Mouse (Mus musculus) cerebellum, adult 8-10 months (tissue): ENCODE results near the gene Slfn9.
"Not testable (repeated sequence)": the region's sequence is repeated elsewhere in the genome, so short reads cannot be mapped to it uniquely, and the experiment has no call there.

Source experiments
- DNase-seq: peaks from one replicate; pipeline ENCODE4 v3.0.0; 2022

The Slfn9 gene

GRCm38 (mm10) chr11:82991469-82992166 is at the start of gene Slfn9:
Gene Slfn9, minus strand, starts transcription at chr11:82991830.
- DNase-seq, result peak; percentile 11

- no peak for DNase-seq
Measured at GRCm38 (mm10) chr11:83041000-83041399, 49.4 kb upstream of the Slfn9 start.

- DNase-seq, result no peak
Measured at GRCm38 (mm10) chr11:83040325-83040724, 48.7 kb upstream of the Slfn9 start.

- no peak for DNase-seq
Measured at GRCm38 (mm10) chr11:83039796-83040195, 48.2 kb upstream of the Slfn9 start.

- DNase-seq, result no peak
Measured at GRCm38 (mm10) chr11:83039156-83039555, 47.5 kb upstream of the Slfn9 start.

GRCm38 (mm10) chr11:83038686-83039085 is 47.1 kb upstream of the Slfn9 start:
- not testable (repeated sequence) for DNase-seq

GRCm38 (mm10) chr11:83020621-83021020 is 29.0 kb upstream of the Slfn9 start, which contains the start of gene Slfn8:
Gene Slfn8, minus strand, starts transcription at chr11:83020810.
- DNase-seq, result no peak

- not testable (repeated sequence) for DNase-seq
Measured at GRCm38 (mm10) chr11:83019561-83020519, 28.2 kb upstream of the Slfn9 start.

- no peak for DNase-seq
Measured at GRCm38 (mm10) chr11:83016093-83016492, 24.5 kb upstream of the Slfn9 start.

- no peak for DNase-seq
Measured at GRCm38 (mm10) chr11:83013356-83013755, 21.7 kb upstream of the Slfn9 start.

- DNase-seq, result not testable (repeated sequence)
Measured at GRCm38 (mm10) chr11:82990612-82991385, 831 bp downstream of the Slfn9 start.

GRCm38 (mm10) chr11:82989357-82989756 is 2.3 kb downstream of the Slfn9 start:
- no peak for DNase-seq

- no peak for DNase-seq
Measured at GRCm38 (mm10) chr11:82987621-82988020, 4.0 kb downstream of the Slfn9 start.

GRCm38 (mm10) chr11:82983193-82983592 is 8.4 kb downstream of the Slfn9 start:
- DNase-seq, result no peak

- not testable (repeated sequence) for DNase-seq
Measured at GRCm38 (mm10) chr11:82982409-82982808, 9.2 kb downstream of the Slfn9 start.

- no peak for DNase-seq
Measured at GRCm38 (mm10) chr11:82973916-82974315, 17.7 kb downstream of the Slfn9 start.

- no peak for DNase-seq
Measured at GRCm38 (mm10) chr11:82971590-82971974, 20.0 kb downstream of the Slfn9 start.

GRCm38 (mm10) chr11:82970712-82971589 is 20.7 kb downstream of the Slfn9 start:
- DNase-seq, result peak; percentile 28

- no peak for DNase-seq
Measured at GRCm38 (mm10) chr11:82962215-82962614, 29.4 kb downstream of the Slfn9 start.

- no peak for DNase-seq
Measured at GRCm38 (mm10) chr11:82961743-82962142, 29.9 kb downstream of the Slfn9 start.

GRCm38 (mm10) chr11:82959613-82960012 is 32.0 kb downstream of the Slfn9 start:
- DNase-seq, result peak; percentile 32

GRCm38 (mm10) chr11:82956925-82957324 is 34.7 kb downstream of the Slfn9 start:
- no peak for DNase-seq
